Mouse (Mus musculus): ENCODE measurements around the gene Lasp1. TPM values are rescaled to one million over a fixed set of nuclear protein-coding genes. Genes with fewer than 3 reads are reported as not detected.

Gene Lasp1
- polyA plus RNA-seq, 1 experiment from 2014 or later, result 133 TPM

DNA sequence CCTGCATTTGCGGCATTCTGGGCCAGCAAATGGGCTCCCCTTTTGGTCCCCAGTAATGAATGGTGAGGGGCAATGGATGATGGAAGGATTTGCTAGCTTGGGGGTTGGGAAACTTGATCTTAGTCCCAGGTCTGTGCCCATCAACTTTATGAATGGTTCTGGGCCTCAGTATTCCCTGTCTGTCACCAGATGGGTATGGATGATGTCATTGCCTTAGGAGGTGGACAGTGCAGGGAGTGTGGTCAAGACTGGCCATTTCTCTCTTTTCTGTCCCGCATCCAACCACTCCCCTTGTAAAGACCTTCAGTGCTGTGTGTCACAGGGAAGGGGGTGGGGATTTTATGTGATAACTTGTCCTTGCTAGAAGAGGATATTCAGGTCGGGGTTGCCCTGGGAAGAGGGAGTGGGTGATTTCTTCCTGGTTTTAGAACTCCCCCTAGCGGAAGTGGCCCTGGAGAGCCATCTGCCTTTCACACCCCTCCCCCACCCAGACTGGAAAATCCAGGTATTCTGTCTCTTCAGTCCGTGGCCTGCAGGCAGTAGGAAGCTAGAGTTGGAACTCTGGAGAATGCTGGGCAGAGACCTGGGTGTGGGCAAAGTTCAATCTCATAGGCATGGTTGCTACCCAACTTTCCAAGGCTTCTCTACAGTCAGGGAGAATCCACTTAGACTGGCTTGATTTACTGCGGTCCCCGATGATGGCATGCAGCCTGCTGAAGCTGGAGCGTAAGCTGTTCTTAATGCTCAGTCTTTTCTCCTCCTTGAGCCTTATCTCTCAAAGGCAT lies 2.8 kb downstream of the Lasp1 start:
- H3K4me1 ChIP-seq (ENCODE audit: insufficient read depth, low read length), result peaks cover 61% of the 10 kb centered on the region
- 20% methylated on average over 8 of the region's 8 CpGs for WGBS

GRCm38 (mm10) chr11:97802194-97802470 lies 3.3 kb downstream of the Lasp1 start:
- Histone ChIP-seq H3K4me3 (ENCODE audit: low read length) (peak overlapping the region; percentile 97), H3K9ac (replicated peaks; ENCODE audit: low read length) (peak overlapping the region; percentile 9; the same call in 1 of the 2 replicates), H3K4me1 (ENCODE audit: insufficient read depth, low read length) (peaks cover 66% of the 10 kb centered on the region), H3K4me2 (replicated peaks; ENCODE audit: low read depth, low read length) (peak overlapping the region; percentile 67), H3K27me3 (ENCODE audit: insufficient read depth, low read length) (no peaks in the 10 kb centered on the region), H3K9me3 (ENCODE audit: low read length) (no peaks in the 10 kb centered on the region), H3K36me3 (ENCODE audit: insufficient read depth, low read length) (0 out of 2 replicates have a peak, but pooled peaks cover 4% of the 10 kb centered on the region), H3K27ac (ENCODE audit: low read length) (peak overlapping the region; percentile 97)
- no peak for ATAC-seq (ENCODE audit: low FRiP score, low TSS enrichment)
- WGBS, result 32% methylated on average over 1 of the region's 1 CpGs

More for the DNA sequence above, 2.8 kb downstream of the Lasp1 start:
- Histone ChIP-seq H3K4me2 (replicated peaks; ENCODE audit: low read depth, low read length) (peak overlapping the region; percentile 67), H3K4me3 (ENCODE audit: low read length) (peak overlapping the region; percentile 97), H3K27me3 (ENCODE audit: insufficient read depth, low read length) (no peaks in the 10 kb centered on the region), H3K27ac (ENCODE audit: low read length) (peak overlapping the region; percentile 97), H3K36me3 (ENCODE audit: insufficient read depth, low read length) (no peaks in the 10 kb centered on the region), H3K9ac (replicated peaks; ENCODE audit: low read length) (peak overlapping the region; percentile 97), H3K9me3 (ENCODE audit: low read length) (no peaks in the 10 kb centered on the region)
- ATAC-seq (ENCODE audit: low FRiP score, low TSS enrichment), result no peak

DNA sequence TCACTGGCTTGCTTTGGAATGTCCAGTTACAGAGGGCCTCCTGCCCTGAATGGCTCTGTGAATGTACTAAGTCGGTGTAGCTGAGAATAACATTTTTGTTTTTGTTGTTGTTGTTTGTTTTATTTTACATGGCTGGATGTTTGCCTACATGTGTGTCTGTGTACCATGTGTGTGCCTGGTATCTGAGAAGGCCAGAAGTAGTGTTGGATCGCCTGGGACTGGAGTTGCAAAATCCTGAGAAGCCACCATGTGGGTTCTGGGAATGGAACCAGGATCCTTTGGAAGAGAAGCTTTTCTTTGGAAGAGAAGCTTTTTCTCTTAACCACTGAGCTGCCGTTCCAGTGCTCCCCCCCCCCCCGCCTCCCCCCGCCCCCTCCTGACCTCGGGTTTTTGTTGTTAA lies 3.7 kb downstream of the Lasp1 start:
- H3K9me3 ChIP-seq (ENCODE audit: low read length), result no peaks in the 10 kb centered on the region
- no peak for ATAC-seq (ENCODE audit: low FRiP score, low TSS enrichment)
- WGBS, result 39% methylated on average over 6 of the region's 6 CpGs
- H3K27ac ChIP-seq (ENCODE audit: low read length), result peak overlapping the region; percentile 97
- peak overlapping the region; percentile 97 for H3K4me3 ChIP-seq (ENCODE audit: low read length)
- H3K4me1 ChIP-seq (ENCODE audit: insufficient read depth, low read length), result peaks cover 70% of the 10 kb centered on the region
- H3K4me2 ChIP-seq (replicated peaks; ENCODE audit: low read depth, low read length), result peak overlapping the region; percentile 16; the same call in 1 of the 2 replicates
- H3K27me3 ChIP-seq (ENCODE audit: insufficient read depth, low read length), result no peaks in the 10 kb centered on the region
- 0 out of 2 replicates have a peak, but pooled peaks cover 8% of the 10 kb centered on the region for H3K36me3 ChIP-seq (ENCODE audit: insufficient read depth, low read length)
- H3K9ac ChIP-seq (replicated peaks; ENCODE audit: low read length), result peak overlapping the region; percentile 9; the same call in 1 of the 2 replicates

- ATAC-seq (ENCODE audit: low FRiP score, low TSS enrichment), result no peak
- H3K9me3 ChIP-seq (ENCODE audit: low read length), result no peaks in the 10 kb centered on the region
- H3K4me1 ChIP-seq (ENCODE audit: insufficient read depth, low read length), result peaks cover 78% of the 10 kb centered on the region
- H3K4me3 ChIP-seq (ENCODE audit: low read length), result no peak overlapping the region
- H3K36me3 ChIP-seq (ENCODE audit: insufficient read depth, low read length), result 0 out of 2 replicates have a peak, but pooled peaks cover 12% of the 10 kb centered on the region
- H3K4me2 ChIP-seq (replicated peaks; ENCODE audit: low read depth, low read length), result no peak overlapping the region; the same call in 1 of the 2 replicates
- peak overlapping the region; percentile 69; the same call in 1 of the 2 replicates for H3K27ac ChIP-seq (ENCODE audit: low read length)
- 63% methylated on average over 5 of the region's 5 CpGs for WGBS
- 0 out of 2 replicates have a peak overlapping the region, but pooled peaks have one; percentile 26 for H3K9ac ChIP-seq (replicated peaks; ENCODE audit: low read length)
- no peaks in the 10 kb centered on the region for H3K27me3 ChIP-seq (ENCODE audit: insufficient read depth, low read length)
Observed at GRCm38 (mm10) chr11:97803847-97804246, 5.0 kb downstream of the Lasp1 start.

GRCm38 (mm10) chr11:97804841-97805661 lies 6.3 kb downstream of the Lasp1 start:
- WGBS, result 10% methylated on average over 9 of the region's 9 CpGs
- Histone ChIP-seq H3K27ac (ENCODE audit: low read length) (peak overlapping the region; percentile 69), H3K9me3 (ENCODE audit: low read length) (no peaks in the 10 kb centered on the region), H3K9ac (replicated peaks; ENCODE audit: low read length) (peak overlapping the region; percentile 50; the same call in 1 of the 2 replicates), H3K4me2 (replicated peaks; ENCODE audit: low read depth, low read length) (peak overlapping the region; percentile 38), H3K36me3 (ENCODE audit: insufficient read depth, low read length) (0 out of 2 replicates have a peak, but pooled peaks cover 18% of the 10 kb centered on the region), H3K4me3 (ENCODE audit: low read length) (peak overlapping the region; percentile 18), H3K4me1 (ENCODE audit: insufficient read depth, low read length) (peaks cover 90% of the 10 kb centered on the region), H3K27me3 (ENCODE audit: insufficient read depth, low read length) (no peaks in the 10 kb centered on the region)
- ATAC-seq (ENCODE audit: low FRiP score, low TSS enrichment), result 0 out of 2 replicates have a peak, but pooled peaks have one; percentile 3

GRCm38 (mm10) chr11:97805662-97806612 lies 7.1 kb downstream of the Lasp1 start:
- WGBS, result 32% methylated on average over 15 of the region's 15 CpGs
- Histone ChIP-seq H3K4me1 (ENCODE audit: insufficient read depth, low read length) (peaks cover 99% of the 10 kb centered on the region), H3K4me2 (replicated peaks; ENCODE audit: low read depth, low read length) (peak overlapping the region; percentile 38), H3K9me3 (ENCODE audit: low read length) (no peaks in the 10 kb centered on the region), H3K36me3 (ENCODE audit: insufficient read depth, low read length) (0 out of 2 replicates have a peak, but pooled peaks cover 18% of the 10 kb centered on the region), H3K4me3 (ENCODE audit: low read length) (peak overlapping the region; percentile 15), H3K27me3 (ENCODE audit: insufficient read depth, low read length) (no peaks in the 10 kb centered on the region), H3K27ac (ENCODE audit: low read length) (peak overlapping the region; percentile 69), H3K9ac (replicated peaks; ENCODE audit: low read length) (peak overlapping the region; percentile 50)
- 0 out of 2 replicates have a peak, but pooled peaks have one; percentile 9 for ATAC-seq (ENCODE audit: low FRiP score, low TSS enrichment)

DNA sequence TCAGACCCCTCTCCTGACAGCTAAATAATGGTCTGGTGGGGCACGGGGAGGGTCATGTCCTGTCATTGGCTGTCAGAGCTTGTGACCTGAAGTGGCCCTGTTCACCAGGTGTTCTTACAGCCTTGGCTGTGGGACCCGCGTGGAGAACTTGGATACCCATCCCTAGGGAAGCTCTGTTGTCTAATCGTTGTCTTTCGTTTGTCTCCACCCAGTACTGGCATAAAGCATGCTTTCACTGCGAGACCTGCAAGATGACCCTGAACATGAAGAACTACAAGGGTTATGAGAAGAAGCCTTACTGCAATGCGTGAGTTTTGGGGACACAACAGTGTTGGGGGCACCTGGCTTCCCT lies 7.8 kb downstream of the Lasp1 start:
- no peak for ATAC-seq (ENCODE audit: low FRiP score, low TSS enrichment)
- Histone ChIP-seq H3K4me2 (replicated peaks; ENCODE audit: low read depth, low read length) (peak overlapping the region; percentile 38; the same call in 1 of the 2 replicates), H3K9ac (replicated peaks; ENCODE audit: low read length) (no peak overlapping the region), H3K9me3 (ENCODE audit: low read length) (no peaks in the 10 kb centered on the region), H3K27me3 (ENCODE audit: insufficient read depth, low read length) (no peaks in the 10 kb centered on the region), H3K4me1 (ENCODE audit: insufficient read depth, low read length) (peaks cover 99% of the 10 kb centered on the region), H3K27ac (ENCODE audit: low read length) (peak overlapping the region; percentile 69; the same call in 1 of the 2 replicates), H3K36me3 (ENCODE audit: insufficient read depth, low read length) (0 out of 2 replicates have a peak, but pooled peaks cover 18% of the 10 kb centered on the region), H3K4me3 (ENCODE audit: low read length) (no peak overlapping the region)
- WGBS, result 56% methylated on average over 7 of the region's 7 CpGs

DNA sequence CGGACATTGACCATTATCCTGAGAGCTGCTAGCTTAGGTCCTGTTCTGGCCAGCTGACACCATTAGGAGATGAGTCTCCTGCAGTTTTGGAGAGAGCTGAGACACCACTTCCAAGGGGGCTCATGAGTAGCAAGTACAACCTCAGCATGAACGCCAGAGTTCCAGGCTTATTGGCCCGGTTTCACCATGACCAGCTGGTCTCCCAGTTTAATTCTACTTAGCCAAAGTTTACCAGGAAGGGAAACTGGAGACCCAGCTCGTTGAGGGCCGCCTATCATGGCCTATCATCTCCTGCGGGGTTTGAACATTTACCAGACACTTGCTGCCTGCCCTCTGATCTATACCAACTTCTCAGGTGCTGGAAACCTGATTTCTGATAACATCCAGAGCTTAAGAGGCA lies 8.8 kb downstream of the Lasp1 start:
- Histone ChIP-seq H3K4me2 (replicated peaks; ENCODE audit: low read depth, low read length) (peak overlapping the region; percentile 8; the same call in 1 of the 2 replicates), H3K9ac (replicated peaks; ENCODE audit: low read length) (no peak overlapping the region), H3K4me3 (ENCODE audit: low read length) (no peak overlapping the region), H3K27ac (ENCODE audit: low read length) (peak overlapping the region; percentile 82), H3K27me3 (ENCODE audit: insufficient read depth, low read length) (no peaks in the 10 kb centered on the region), H3K9me3 (ENCODE audit: low read length) (no peaks in the 10 kb centered on the region), H3K36me3 (ENCODE audit: insufficient read depth, low read length) (0 out of 2 replicates have a peak, but pooled peaks cover 18% of the 10 kb centered on the region), H3K4me1 (ENCODE audit: insufficient read depth, low read length) (peaks cover 99% of the 10 kb centered on the region)
- ATAC-seq (ENCODE audit: low FRiP score, low TSS enrichment), result no peak
- WGBS, result 40% methylated on average over 6 of the region's 6 CpGs

DNA sequence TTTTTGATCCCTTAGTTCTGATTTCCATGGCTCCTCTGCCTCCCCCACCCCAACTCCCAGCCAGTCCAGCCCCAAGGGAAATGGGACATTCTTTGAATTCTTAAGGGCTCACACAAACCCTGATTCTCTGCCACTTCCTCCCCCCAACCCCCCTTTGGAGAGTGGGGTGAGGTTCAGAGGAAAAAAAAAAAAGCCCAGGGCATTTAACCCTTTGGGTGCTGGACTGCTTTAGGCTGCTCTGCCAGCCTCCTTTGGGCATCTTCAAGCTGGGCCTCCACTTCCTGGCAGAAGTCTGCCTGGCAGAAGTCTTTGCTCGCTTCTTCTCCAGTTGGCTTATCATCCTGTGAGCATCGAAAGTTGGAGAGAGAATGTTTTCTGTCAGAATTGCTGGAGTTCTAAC lies 9.3 kb downstream of the Lasp1 start:
- H3K4me1 ChIP-seq (ENCODE audit: insufficient read depth, low read length), result peaks cover 100% of the 10 kb centered on the region
- 0 out of 2 replicates have a peak, but pooled peaks cover 18% of the 10 kb centered on the region for H3K36me3 ChIP-seq (ENCODE audit: insufficient read depth, low read length)
- 57% methylated on average over 2 of the region's 2 CpGs for WGBS
- H3K4me2 ChIP-seq (replicated peaks; ENCODE audit: low read depth, low read length), result peak overlapping the region; percentile 8
- no peak overlapping the region for H3K4me3 ChIP-seq (ENCODE audit: low read length)
- H3K27ac ChIP-seq (ENCODE audit: low read length), result peak overlapping the region; percentile 82
- no peaks in the 10 kb centered on the region for H3K9me3 ChIP-seq (ENCODE audit: low read length)
- no peak overlapping the region for H3K9ac ChIP-seq (replicated peaks; ENCODE audit: low read length)
- ATAC-seq (ENCODE audit: low FRiP score, low TSS enrichment), result no peak
- no peaks in the 10 kb centered on the region for H3K27me3 ChIP-seq (ENCODE audit: insufficient read depth, low read length)
